In genomic region chr16:30308616-30309394, GRCm38 (mm10) we compare ENCODE assay signal across 8 mouse cellular contexts. TPM values are rescaled to one million over a fixed set of nuclear protein-coding genes. Genes with fewer than 3 reads are reported as not detected.
A peak's percentile ranks its signal among the peaks of the same experiment; 100 is the strongest.
DNase-seq lines count a peak whose midpoint lies in the region; ATAC-seq and TF ChIP-seq lines count a peak whose summit lies in the region.

No protein-coding gene starts in this region.

- H3K4me1 ChIP-seq in forebrain, postnatal 0 days (ENCODE audit: insufficient read depth), result 0 out of 2 replicates have a peak, but pooled peaks cover 7% of the 10 kb centered on the region

- WGBS in forebrain, postnatal 0 days, result under 1% methylated on average over 71 of the region's 72 CpGs

- H3K9me3 ChIP-seq in forebrain, postnatal 0 days (ENCODE audit: low read length), result no peaks in the 10 kb centered on the region

- peak; percentile 89 for DNase-seq in ZHBTc4 (ENCODE audit: low read depth, low spot score)
- DNase-seq in cerebellum, adult 18-20 months, result peak; percentile 68 to 86
- DNase-seq in forebrain, postnatal 0 days, result peak; percentile 90
- peak; percentile 66 to 73 for DNase-seq in left cerebral cortex, postnatal 14 days (ENCODE audit: low spot score in 2 of 2)
- peak; percentile 85 for DNase-seq in right cerebral cortex, postnatal 25 days
- DNase-seq in MN1 (ENCODE audit: low spot score), result no peak

- peak overlapping the region; percentile 57 for H3K4me3 ChIP-seq in forebrain, postnatal 0 days (ENCODE audit: low read depth, low read length)

- peak; percentile 89 for ATAC-seq in forebrain, postnatal 0 days
- peak; percentile 64 for ATAC-seq in inflammation-experienced regulatory T-cells, adult 6 months
- ATAC-seq in megakaryocyte, adult 5-6 weeks (ENCODE audit: poor library complexity, severe bottlenecking), result peak; percentile 58

- intact Hi-C loops in left cerebral cortex, postnatal 14 days (cut with DNase I), result loop anchor here (10.0 kb wide), 1 partner anchor 574 kb away; no protein-coding TSS in a partner anchor

- peak; percentile 56 for TF ChIP-seq CTCF in forebrain, postnatal 0 days (IDR thresholded peaks at IDR 0.05; ENCODE audit: low read depth)

- H3K4me2 ChIP-seq in forebrain, postnatal 0 days (ENCODE audit: low read depth), result peak overlapping the region; percentile 91

- H3K9ac ChIP-seq in forebrain, postnatal 0 days, result peak overlapping the region; percentile 62

- no peaks in the 10 kb centered on the region for H3K36me3 ChIP-seq in forebrain, postnatal 0 days (ENCODE audit: insufficient read depth)

- H3K27ac ChIP-seq in forebrain, postnatal 0 days (ENCODE audit: low read depth, low read length), result no peak overlapping the region

- H3K27me3 ChIP-seq in forebrain, postnatal 0 days (ENCODE audit: insufficient read depth, low read length), result peaks cover 6% of the 10 kb centered on the region

RNA-seq across cellular contexts. Expression of gene Gp5, which starts 1.8 kb away (rescaled TPM):
- 0.24 and 0.54 TPM in 2 replicates for total RNA-seq in forebrain, postnatal 0 days (2014; rRNA removed)
- polyA plus RNA-seq in forebrain, postnatal 0 days (2015; fragmentation: Nextera tagmentation; extraction: Ambion mirVana), result 0.43 and 0.82 TPM in 2 replicates
- polyA plus RNA-seq in inflammation-experienced regulatory T-cells, adult 6 months (2017; shearing (Covaris generic)), result not detected
- total RNA-seq in left cerebral cortex, postnatal 14 days (2021), result under 1 TPM; 0.83 to 0.89 TPM
- 0.07 and 0.38 TPM in 2 replicates for total RNA-seq in megakaryocyte, adult 5-6 weeks (2015)
- total RNA-seq in megakaryocyte, adult 5-6 weeks (2017), result not detected in 2 replicates

RNA-seq across cellular contexts. Expression of gene Lrrc15, which starts 25.7 kb away (rescaled TPM):
- 0.15 and 0.48 TPM in 2 replicates for total RNA-seq in forebrain, postnatal 0 days (2014; rRNA removed)
- polyA plus RNA-seq in forebrain, postnatal 0 days (2015; fragmentation: Nextera tagmentation; extraction: Ambion mirVana), result 0.04 and 0.12 TPM in 2 replicates
- under 1 TPM in 1 of 3 experiments, not detected in 2; 0.07 TPM for polyA plus RNA-seq in inflammation-experienced regulatory T-cells, adult 6 months (2017; shearing (Covaris generic))
- under 1 TPM in 1 of 2 experiments, not detected in 1; 0.07 TPM for total RNA-seq in left cerebral cortex, postnatal 14 days (2021)
- not detected in 2 replicates for total RNA-seq in megakaryocyte, adult 5-6 weeks (2015)
- total RNA-seq in megakaryocyte, adult 5-6 weeks (2017), result not detected in 2 replicates

RNA-seq across cellular contexts. Expression of gene Cpn2, which starts 41.5 kb away (rescaled TPM):
- not detected in 2 replicates for total RNA-seq in forebrain, postnatal 0 days (2014; rRNA removed)
- not detected in 2 replicates for polyA plus RNA-seq in forebrain, postnatal 0 days (2015; fragmentation: Nextera tagmentation; extraction: Ambion mirVana)
- polyA plus RNA-seq in inflammation-experienced regulatory T-cells, adult 6 months (2017; shearing (Covaris generic)), result not detected
- total RNA-seq in left cerebral cortex, postnatal 14 days (2021), result not detected
- total RNA-seq in megakaryocyte, adult 5-6 weeks (2015), result not detected in 2 replicates
- total RNA-seq in megakaryocyte, adult 5-6 weeks (2017), result not detected in 2 replicates
